Mouse (Mus musculus) urinary bladder, adult 2 months (tissue): ENCODE results near the gene Arhgap33. TPM values are rescaled to one million over a fixed set of nuclear protein-coding genes. Genes with fewer than 3 reads are reported as not detected.

Source experiments
- DNase-seq: peaks from one replicate; pipeline ENCODE4 v3.0.0; 2022; ENCODE audit warnings: low spot score
- polyA plus RNA-seq: library from polyadenylated mRNA; depleted of rRNA; stranded (reverse); fragments of >200 nt; gene quantifications from 2 replicates; pipeline ENCODE4 v1.2.3, GENCODE M21; 2012; rRNA removed

Arhgap33 gene
- polyA plus RNA-seq, result 6.9 and 7.7 TPM in 2 replicates

DNA sequence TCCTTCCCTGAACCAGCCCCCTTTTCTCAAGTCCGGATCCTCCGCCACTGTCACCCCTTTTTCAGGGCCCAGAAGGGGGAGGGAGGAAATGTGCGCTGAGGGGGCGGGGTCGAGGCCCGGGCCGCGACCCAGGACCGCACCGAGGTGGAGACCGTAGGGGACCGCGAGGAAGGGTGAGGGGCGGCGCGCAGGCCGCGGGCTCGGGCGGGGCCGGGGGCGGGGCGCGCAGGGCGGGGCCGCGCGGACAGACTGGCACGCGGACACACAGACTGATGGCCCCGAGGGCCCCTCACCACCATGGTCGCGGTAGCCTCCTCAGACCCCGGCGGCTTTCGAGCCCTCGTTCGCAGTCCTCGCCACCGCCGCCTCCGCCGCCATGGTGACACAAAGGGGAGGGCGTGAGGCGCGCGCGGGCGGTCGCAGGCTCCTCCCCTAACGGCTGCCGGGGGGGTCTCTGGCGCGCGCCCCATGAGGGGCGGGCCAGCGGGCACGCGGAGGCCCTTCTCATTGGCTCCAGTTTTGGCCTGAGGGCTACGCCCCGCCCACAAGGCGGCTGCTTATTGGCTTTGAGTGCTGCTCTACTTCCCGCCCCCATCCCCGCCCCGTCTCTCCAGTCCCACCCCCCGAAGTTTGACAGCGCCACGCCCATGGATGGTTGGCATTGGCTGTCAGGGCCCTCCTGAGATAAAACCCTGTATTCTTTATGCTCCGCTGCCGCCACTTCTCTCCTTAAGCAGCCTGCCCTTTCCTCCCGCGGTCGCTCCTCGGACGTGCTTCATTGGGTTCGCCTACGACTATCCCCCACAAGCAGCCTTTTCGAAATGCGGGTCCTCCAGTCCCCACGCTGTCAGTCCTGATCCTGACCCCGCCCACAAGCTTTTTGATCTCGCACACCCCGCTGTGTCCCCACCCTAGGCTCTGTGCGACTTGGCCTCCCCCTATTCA is at the start of gene Arhgap33:
TSS of gene Arhgap33 (minus strand) at position 428 of the 945 bp plus-strand sequence.
- DNase-seq, result peak; percentile 86

DNA sequence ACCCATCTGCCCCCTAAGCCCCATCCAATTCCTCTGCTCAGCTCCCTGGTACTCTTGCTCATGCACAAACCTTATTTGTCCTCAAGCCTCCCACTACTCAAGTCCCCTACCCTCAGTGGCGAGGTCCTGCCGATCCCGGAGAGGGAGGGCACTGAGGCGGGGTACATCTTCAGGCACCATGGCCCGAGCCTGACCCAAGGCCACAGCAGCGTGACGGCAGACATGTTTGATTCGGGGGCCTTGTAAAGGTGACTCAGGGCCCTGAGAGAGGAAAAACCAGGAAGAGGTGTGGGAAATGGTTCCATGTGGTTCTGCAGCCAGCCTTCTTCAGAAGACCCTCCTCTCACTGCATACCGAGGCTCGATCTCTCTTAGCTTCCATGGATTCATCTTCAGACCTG is 49.5 kb upstream of the Arhgap33 start:
- no peak for DNase-seq

DNA sequence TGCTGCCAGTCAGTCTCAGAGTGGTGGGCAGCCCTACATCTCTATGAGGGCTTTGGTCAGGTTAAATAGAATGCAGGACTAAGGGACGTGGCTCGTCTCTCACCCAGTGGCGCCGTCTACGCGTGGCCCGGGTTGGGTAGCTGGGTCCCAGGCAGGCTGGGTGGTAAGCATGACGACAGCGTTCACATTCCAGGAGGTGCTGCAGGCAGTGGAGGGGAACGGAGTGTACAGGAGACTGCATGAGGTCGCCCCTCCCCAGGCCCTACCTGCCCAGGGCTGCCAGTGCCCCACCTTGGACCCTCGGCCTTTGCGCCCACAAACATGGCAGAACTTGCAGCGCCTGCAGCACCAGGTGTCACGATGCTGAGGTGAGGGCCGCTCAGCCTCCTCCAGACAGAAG is 46.7 kb upstream of the Arhgap33 start:
- DNase-seq, result no peak

DNA sequence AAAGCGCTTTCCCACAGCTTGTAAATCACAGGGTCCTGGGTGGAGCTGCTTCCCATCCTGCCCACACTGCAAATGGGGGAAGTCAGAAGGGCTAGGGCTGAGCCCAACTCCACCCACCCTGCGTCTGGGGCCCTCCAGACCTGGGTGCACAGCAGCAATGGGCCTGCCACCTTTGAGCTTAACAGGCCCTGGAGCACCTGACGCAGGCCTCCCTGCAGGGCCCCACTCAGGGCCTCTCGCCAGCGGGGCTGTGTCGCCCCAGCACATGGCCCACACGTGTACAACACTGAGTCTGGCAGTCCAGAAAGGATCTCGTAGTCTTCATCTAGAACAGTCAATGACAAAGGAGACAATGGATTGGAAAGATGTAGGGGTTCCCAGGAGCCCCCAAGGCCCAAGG is 45.1 kb upstream of the Arhgap33 start:
- no peak for DNase-seq

DNA sequence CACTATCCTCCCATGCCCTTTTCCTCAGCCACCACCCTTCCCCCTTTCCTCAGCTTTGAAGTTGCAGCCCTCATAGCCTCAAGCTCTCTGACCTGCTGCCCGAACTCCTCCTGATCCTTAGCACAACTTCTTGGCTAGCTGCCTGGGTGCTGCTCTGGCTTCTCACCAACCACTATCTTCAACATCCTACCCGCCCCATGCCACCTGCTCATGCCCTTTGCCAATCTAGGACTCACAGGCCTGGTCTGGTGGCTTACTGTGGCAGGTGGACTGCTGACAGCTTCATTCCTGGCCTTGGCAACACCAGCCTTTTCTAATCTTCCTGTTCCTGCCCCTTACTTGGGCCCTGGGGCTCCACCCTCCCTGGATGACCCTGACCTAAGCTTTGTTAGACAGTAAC is 38.1 kb upstream of the Arhgap33 start:
- no peak for DNase-seq

DNA sequence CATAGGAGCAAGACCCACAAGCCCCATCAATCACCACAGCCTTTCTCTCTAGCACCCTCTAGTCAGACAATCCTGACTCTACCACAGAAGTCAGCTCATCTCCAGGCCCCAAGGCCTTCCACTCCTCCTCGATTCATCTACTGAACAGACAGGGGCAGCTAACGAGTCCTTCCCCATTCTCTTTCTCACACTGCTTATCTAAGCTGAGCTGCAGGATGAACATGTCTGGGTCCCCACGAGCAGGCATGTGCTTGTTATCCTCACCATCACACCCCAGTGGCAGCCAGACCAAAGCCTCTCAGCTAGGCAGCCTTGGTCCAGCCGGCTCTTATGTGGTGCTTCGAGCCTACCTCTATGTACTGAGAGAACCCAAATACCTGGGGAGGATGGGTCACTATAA is 37.5 kb upstream of the Arhgap33 start:
- no peak for DNase-seq

DNA sequence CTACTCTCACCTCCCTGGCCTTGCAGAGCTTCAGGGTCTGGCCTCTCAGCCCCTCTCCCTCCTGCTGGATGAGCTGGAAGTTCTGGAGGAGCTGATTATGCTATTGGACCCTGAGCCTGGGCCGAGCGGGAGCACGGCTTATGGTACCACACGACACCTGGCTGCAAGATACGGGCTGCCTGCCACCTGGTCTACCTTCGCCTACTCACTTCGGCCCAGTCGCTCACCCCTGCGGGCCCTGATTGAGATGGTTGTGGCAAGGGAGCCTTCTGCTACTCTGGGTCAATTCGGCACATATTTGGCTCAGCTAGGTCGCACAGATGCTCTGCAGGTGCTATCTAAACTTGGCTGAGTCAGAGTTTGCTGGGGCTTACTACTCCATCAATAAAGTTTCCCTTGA is 32.7 kb upstream of the Arhgap33 start:
- no peak for DNase-seq

DNA sequence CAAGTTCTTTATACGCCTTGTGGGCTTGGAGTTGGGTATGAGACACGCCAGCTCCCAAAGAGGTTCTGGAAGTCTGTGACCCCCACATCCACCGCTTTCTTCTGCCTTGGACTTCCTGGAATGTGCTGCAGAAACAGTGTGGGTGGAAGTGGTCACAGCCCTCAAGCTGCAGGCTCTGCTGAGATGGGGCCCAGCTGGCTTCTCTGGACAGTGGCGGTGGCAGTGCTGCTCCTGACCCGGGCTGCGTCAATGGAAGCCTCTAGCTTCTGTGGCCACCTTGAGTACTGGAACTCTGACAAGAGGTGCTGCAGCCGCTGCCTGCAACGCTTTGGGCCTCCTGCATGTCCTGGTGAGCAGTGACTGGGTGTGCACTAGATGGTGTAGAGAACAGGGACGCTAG is 31.2 kb upstream of the Arhgap33 start:
- no peak for DNase-seq

DNA sequence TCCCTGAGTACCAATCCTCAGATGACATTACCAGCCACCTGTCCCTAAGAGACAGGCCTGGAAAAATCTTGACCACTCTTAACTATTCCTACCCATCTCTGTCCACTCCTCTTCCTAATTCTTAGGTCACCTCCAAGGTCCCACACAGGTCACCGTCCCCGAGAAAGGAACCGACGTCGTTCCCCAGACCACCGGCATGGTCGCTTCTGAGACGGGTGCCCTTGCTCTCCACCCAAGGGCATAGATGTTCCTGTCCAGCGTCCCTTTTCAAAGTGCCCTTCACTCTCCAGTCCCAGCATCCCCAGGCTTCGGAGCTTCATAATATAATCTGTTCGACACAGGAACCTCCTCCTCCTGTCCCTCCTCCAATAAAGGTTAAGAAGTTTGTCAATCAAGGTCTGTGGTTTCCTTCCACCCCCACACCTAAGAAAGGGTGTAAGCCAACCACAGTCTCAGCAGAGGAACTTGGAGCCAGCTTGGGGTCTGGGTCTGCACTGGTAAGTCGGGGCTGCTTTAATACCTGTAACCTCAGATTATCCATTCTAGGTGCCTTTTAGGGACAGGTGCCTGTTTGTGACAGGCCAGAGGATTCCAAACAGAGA is 30.2 kb upstream of the Arhgap33 start, which contains the start of gene Igflr1:
TSS of gene Igflr1 (plus strand) at position 458 of the 602 bp plus-strand sequence.
- DNase-seq, result no peak

DNA sequence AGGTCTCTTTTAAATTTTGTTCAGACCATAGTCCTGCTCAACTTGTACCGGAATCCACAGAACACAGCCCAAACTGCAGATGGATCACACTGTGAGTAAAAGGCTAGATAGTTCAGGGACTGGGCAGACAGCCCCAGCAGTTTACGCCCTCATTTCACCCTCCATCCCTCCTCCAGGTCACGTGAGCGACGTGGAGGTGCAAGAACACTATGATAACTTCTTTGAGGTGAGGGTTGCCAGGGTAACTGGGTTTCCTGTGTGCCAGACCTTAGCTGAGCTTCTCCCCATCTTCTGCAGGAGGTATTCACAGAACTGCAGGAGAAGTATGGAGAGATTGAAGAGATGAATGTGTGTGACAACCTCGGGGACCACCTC is 29.0 kb upstream of the Arhgap33 start:
- DNase-seq, result no peak

DNA sequence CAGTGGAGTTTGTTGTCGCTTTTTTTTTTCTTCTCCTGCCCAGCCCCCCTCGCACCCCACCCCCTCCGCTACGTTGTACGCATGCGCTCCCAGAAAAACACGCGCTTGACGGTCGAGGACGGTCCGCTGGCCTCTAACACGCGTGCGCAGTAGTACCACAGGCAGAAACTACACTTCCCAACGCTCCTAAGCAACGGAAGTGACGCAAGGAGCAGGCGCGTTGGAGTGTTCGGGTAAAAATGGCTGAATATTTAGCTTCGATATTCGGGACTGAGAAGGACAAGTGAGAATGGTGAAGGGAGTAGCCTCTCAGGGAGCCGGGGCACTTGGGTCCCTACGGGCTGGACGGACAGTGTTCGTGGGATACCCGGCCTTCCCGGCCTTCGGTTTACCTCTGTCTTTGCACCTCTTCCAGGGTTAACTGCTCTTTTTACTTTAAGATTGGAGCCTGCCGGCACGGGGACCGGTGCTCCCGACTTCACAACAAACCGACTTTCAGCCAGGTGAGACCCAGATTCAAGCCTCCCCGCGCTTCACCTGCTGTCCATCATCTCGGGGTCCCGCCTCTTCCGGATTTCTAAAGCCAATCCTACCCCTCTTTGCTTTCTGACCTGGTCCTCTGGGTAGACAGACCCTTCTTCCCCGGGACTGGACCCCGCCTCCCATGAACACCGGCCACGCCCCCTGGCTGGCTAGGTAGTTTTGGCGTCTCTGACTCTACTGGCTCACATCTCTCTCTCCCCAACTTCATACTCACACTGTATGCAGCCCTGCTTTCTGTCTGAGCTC is 28.5 kb upstream of the Arhgap33 start, which contains the start of the genes U2af1l4, Gm49396 and Psenen:
TSS of gene U2af1l4 (plus strand) at position 185 of the 789 bp plus-strand sequence.
TSS of gene Gm49396 (plus strand) at position 228 of the 789 bp plus-strand sequence.
TSS of gene Psenen (minus strand) at position 511 of the 789 bp plus-strand sequence.
- DNase-seq, result peak; percentile 73

DNA sequence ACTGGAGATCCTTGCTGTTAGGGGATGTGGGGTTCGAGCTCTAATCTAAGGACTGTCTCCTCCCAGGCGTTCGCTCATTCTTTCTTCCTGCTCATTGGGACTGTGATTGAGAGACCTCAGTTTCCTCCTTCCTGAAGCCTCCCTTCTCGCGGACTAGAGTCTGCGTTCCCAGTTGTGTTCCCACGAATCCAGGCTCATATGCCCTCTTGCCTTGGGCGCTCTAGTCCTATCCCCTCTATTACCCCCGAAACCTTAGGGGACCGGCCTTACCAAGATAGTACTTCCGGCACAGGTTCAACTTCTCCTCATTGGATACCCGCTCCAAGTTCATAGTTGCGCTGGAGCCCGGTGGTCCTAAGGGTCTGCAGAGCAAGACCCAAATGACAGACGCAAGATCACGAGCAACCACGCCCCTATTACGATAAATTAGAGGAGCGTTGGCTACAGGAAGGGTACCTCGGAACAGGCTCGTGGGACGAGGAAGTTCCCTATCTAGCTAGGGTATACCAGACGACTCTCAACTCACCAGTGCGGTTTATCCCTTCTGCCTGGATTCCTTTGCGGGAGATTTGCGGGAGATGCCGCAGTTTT is 27.8 kb upstream of the Arhgap33 start:
- peak; percentile 47 for DNase-seq

DNA sequence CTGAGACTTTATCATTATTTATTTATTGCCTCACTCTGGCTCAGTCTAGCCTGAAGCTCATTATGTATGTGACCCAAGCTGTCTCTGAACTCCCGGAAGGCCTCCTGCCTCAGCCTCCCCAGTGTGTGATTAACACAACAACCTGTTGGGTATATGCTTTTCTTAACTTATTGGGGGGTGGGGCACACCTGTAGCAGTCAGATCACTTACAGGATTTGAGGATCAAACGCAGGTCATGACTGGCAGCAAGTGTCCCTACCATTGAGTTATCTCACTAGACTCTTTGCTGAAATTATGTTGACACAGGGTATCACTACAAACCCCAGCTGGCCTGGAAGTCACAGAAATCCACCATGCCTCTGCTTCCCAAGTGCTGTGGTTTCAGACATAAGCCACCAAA is 25.4 kb upstream of the Arhgap33 start:
- DNase-seq, result no peak

DNA sequence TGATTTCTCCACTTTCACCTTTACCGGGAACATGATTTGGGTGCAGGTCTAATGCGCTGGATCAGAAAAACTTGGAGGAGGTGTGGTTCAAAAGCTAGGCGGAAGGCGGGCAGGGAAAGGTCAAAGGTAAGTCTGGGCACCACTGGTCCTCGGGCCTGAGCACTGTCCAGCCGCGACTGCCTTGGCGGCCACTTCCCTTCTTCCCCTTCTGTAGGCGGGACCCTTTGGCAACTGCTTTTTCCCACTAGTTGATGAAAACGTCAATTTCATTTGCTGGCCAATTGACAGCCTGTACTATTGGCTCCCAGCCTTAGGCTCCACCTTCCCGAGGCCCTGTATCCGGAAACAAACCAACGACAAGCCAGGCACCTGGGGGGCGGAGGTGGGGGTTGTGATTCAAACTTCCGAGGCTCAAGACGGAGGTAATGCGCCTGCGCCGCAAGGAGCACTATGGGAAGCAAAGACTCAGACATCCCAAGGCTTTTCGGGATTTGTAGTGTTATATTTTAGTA is 24.6 kb upstream of the Arhgap33 start, which contains the start of gene Lin37:
TSS of gene Lin37 (minus strand) at position 396 of the 512 bp plus-strand sequence.
- DNase-seq, result peak; percentile 76

DNA sequence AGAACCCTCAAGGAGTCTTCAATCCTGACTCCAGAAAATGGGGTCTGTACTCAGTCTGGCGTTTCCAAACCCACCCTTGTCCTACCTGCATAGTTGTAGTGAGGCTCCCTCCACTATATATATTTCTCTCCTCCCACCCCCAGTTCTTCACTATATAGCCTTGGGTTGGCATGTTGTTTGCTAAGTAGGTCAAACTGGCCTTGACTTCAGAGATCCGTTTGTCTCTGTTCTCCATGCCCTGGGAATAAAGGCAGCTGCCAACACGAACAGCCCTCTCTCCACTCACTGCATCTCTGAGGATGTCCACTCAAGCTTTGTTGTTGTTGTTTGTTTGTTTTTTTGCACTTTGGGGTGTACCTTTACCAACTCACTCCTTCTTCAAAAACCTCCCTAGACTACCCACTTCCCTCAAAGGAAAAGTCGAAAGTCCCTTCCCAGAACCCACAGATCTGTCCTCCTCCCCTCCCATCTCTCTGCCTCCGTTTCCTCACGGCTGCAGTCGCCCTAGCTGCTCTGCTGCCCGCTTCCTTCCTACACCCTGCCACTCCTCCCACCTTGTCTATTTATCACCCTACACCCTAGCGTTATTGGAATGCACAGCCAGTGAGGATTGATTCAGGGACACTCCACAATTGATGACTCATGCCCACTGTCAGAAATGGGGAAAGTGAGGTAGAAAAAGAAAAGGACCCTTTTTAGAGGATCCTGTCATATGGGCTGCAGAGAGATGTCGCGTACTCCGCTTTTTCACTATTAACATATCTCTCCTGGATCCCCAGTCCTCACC is 24.0 kb upstream of the Arhgap33 start:
- DNase-seq, result no peak

DNA sequence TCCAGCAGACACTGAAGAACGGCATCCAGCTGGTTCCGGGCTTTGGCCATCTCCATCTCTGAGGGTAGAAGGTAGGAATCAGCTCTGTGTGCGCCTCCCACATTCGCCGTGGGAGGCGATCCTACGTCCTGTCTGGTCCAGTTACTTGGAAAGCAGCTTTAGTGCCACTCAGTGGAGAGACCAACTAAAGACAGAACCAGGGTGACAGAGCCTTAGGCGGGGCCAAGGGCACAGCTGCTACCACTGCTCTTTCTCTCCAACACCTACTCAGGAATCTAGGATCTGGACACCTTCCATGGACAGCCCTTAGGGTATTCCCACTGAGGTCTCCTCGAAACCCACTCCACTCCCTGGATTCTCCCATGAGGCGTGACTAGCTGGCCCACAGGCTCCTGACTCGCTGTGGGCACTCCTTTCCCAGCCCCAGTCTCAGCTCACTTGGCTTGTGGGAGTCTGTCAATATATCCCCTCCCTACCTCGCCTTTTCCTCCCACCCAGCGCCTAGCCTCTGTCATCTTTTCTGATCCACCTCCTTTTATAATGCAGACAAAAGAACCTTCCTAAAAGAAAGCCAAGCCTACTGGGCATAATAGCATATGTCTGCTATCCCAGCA is 23.1 kb upstream of the Arhgap33 start:
- no peak for DNase-seq

DNA sequence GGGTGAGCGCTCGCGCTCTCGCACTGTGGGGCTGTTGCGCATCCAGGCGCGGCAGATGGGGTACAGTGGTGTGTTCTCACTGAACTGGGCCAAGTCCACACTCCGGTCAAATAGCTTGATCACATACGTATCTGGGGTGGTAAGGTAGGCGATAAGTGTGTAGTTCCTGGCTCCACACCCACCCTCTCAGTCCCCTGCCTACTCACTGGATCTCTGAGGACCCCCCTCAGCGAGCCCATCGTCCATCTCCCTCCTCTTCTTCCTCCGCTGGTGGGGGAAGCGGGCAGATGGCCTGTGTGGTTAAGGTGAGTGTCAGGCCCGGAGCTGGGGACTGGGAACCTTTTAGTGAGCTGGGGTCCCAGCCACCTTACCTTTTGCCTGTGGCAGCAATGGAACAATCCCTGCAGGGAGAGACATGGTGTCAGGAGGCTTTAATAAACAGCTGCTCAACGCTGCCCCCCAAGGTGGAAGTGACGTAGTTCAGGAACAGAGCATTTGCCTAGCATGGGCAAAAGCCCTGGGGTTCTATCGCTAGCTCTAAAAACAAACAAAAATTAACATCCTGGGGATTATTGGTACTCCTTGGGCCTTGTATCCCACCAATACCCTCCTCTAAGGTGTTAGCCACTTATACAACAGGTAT is 22.2 kb upstream of the Arhgap33 start:
- DNase-seq, result no peak

DNA sequence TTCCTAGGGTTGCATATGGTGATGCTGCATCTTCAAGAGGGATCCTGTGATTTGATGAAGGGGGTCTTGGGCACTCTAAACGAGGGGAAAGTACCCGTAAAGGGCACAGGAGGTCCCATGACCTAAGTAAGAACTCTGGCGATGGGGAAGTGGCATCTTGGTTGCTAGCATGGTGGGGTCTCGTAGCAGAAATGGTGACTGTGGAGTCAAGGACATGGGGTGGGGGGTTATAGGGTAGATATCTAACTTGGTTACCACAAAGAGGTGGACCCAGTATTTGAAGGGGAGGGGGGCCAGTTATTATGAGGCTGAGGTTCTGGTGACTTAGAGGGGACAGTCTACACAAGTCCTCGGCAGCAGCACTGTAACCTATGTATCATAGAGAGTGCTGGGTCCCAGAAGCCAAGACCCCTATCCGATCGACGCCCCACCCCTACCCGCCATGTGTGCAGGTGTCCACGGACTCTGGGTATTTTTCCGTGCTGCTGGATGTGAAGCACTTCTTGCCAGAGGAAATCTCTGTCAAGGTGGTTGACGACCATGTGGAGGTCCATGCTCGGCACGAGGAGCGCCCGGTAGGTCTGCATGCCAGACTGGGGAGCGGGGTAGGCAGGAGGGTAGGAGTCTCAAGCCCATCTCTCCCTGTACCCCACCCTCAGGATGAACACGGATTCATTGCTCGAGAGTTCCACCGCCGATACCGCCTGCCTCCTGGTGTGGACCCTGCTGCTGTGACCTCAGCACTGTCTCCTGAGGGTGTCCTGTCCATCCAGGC is 19.1 kb upstream of the Arhgap33 start:
- DNase-seq, result no peak
